Mouse (Mus musculus): ENCODE results near the gene Rftn1. TPM values are rescaled to one million over a fixed set of nuclear protein-coding genes. Genes with fewer than 3 reads are reported as not detected.

Gene Rftn1
- polyA plus RNA-seq, 1 experiment = 1.1 TPM

GRCm38 (mm10) chr17:50160904-50161805 lies 29.3 kb downstream of the Rftn1 start:
- Histone ChIP-seq H3K27ac (ENCODE audit: insufficient read depth, low read length) (no peak overlapping the region), H3K36me3 (ENCODE audit: control insufficient read depth, insufficient read depth, low read length, poor library complexity, severe bottlenecking) (no peaks in the 10 kb centered on the region), H3K9me3 (replicated peaks; ENCODE audit: control insufficient read depth, insufficient read depth, low read length, poor library complexity, severe bottlenecking) (peaks cover 6% of the 10 kb centered on the region; the same call in 1 of the 2 replicates), H3K4me1 (ENCODE audit: control insufficient read depth, insufficient read depth, low read length) (no peaks in the 10 kb centered on the region), H3K27me3 (ENCODE audit: control insufficient read depth, insufficient read depth, low read length, poor library complexity, severe bottlenecking) (no peaks in the 10 kb centered on the region), H3K9ac (ENCODE audit: low read depth, poor library complexity, severe bottlenecking) (no peak overlapping the region), H3K4me3 (ENCODE audit: low read depth, low read length) (no peak overlapping the region)
- TF ChIP-seq POLR2A (IDR thresholded peaks at IDR 0.05; ENCODE audit: insufficient read depth, low read length) (no peak), EP300 (IDR thresholded peaks at IDR 0.05; ENCODE audit: insufficient read depth, low read depth, low read length) (no peak), CTCF (IDR thresholded peaks at IDR 0.05; ENCODE audit: low read depth, low read length) (no peak)

GRCm38 (mm10) chr17:50160357-50160756 lies 30.1 kb downstream of the Rftn1 start:
- Histone ChIP-seq H3K27ac (ENCODE audit: insufficient read depth, low read length) (no peak overlapping the region), H3K9ac (ENCODE audit: low read depth, poor library complexity, severe bottlenecking) (no peak overlapping the region), H3K4me1 (ENCODE audit: control insufficient read depth, insufficient read depth, low read length) (no peaks in the 10 kb centered on the region), H3K36me3 (ENCODE audit: control insufficient read depth, insufficient read depth, low read length, poor library complexity, severe bottlenecking) (no peaks in the 10 kb centered on the region), H3K9me3 (replicated peaks; ENCODE audit: control insufficient read depth, insufficient read depth, low read length, poor library complexity, severe bottlenecking) (peaks cover 6% of the 10 kb centered on the region; the same call in 1 of the 2 replicates), H3K27me3 (ENCODE audit: control insufficient read depth, insufficient read depth, low read length, poor library complexity, severe bottlenecking) (no peaks in the 10 kb centered on the region), H3K4me3 (ENCODE audit: low read depth, low read length) (no peak overlapping the region)
- TF ChIP-seq POLR2A (IDR thresholded peaks at IDR 0.05; ENCODE audit: insufficient read depth, low read length) (no peak), EP300 (IDR thresholded peaks at IDR 0.05; ENCODE audit: insufficient read depth, low read depth, low read length) (no peak), CTCF (IDR thresholded peaks at IDR 0.05; ENCODE audit: low read depth, low read length) (no peak)

- H3K9ac ChIP-seq (ENCODE audit: low read depth, poor library complexity, severe bottlenecking) = no peak overlapping the region
- H3K27ac ChIP-seq (ENCODE audit: insufficient read depth, low read length) = no peak overlapping the region
- no peaks in the 10 kb centered on the region for H3K4me1 ChIP-seq (ENCODE audit: control insufficient read depth, insufficient read depth, low read length)
- H3K9me3 ChIP-seq (replicated peaks; ENCODE audit: control insufficient read depth, insufficient read depth, low read length, poor library complexity, severe bottlenecking) = peaks cover 2% of the 10 kb centered on the region; the same call in 1 of the 2 replicates
- H3K27me3 ChIP-seq (ENCODE audit: control insufficient read depth, insufficient read depth, low read length, poor library complexity, severe bottlenecking) = no peaks in the 10 kb centered on the region
- TF ChIP-seq CTCF (IDR thresholded peaks at IDR 0.05; ENCODE audit: low read depth, low read length) (no peak), EP300 (IDR thresholded peaks at IDR 0.05; ENCODE audit: insufficient read depth, low read depth, low read length) (no peak), POLR2A (IDR thresholded peaks at IDR 0.05; ENCODE audit: insufficient read depth, low read length) (no peak)
- H3K36me3 ChIP-seq (ENCODE audit: control insufficient read depth, insufficient read depth, low read length, poor library complexity, severe bottlenecking) = no peaks in the 10 kb centered on the region
- H3K4me3 ChIP-seq (ENCODE audit: low read depth, low read length) = no peak overlapping the region
These were observed 30.7 kb downstream of the Rftn1 start for GRCm38 (mm10) chr17:50159816-50160215.

DNA sequence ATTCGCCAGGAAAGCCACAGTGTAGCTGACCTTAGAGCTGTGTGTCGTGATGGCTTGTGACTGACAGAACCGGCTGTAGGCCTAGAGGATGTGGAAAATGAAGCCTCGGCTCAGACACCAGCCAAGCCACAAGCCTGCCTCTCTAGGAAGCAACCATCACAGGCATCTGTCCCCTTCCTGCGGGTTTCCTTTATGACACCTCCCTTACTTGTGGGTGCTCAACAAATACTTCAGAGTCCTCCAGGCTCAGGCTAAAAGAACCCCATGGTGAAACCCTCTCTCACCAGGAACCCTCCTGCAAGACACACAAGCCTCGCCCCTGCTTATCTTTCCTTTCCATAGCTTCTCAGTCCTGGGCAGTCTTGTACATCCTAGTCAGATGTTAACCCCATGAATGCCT lies 31.9 kb downstream of the Rftn1 start:
- Histone ChIP-seq H3K9me3 (replicated peaks; ENCODE audit: control insufficient read depth, insufficient read depth, low read length, poor library complexity, severe bottlenecking) (no peaks in the 10 kb centered on the region), H3K36me3 (ENCODE audit: control insufficient read depth, insufficient read depth, low read length, poor library complexity, severe bottlenecking) (no peaks in the 10 kb centered on the region), H3K27ac (ENCODE audit: insufficient read depth, low read length) (no peak overlapping the region), H3K4me1 (ENCODE audit: control insufficient read depth, insufficient read depth, low read length) (no peaks in the 10 kb centered on the region), H3K9ac (ENCODE audit: low read depth, poor library complexity, severe bottlenecking) (no peak overlapping the region), H3K4me3 (ENCODE audit: low read depth, low read length) (no peak overlapping the region), H3K27me3 (ENCODE audit: control insufficient read depth, insufficient read depth, low read length, poor library complexity, severe bottlenecking) (no peaks in the 10 kb centered on the region)
- no peak for TF ChIP-seq CTCF (IDR thresholded peaks at IDR 0.05; ENCODE audit: low read depth, low read length)
- no peak for TF ChIP-seq EP300 (IDR thresholded peaks at IDR 0.05; ENCODE audit: insufficient read depth, low read depth, low read length)
- TF ChIP-seq POLR2A (IDR thresholded peaks at IDR 0.05; ENCODE audit: insufficient read depth, low read length) = no peak

- Histone ChIP-seq H3K9ac (ENCODE audit: low read depth, poor library complexity, severe bottlenecking) (no peak overlapping the region), H3K4me1 (ENCODE audit: control insufficient read depth, insufficient read depth, low read length) (no peaks in the 10 kb centered on the region), H3K27ac (ENCODE audit: insufficient read depth, low read length) (no peak overlapping the region), H3K9me3 (replicated peaks; ENCODE audit: control insufficient read depth, insufficient read depth, low read length, poor library complexity, severe bottlenecking) (no peaks in the 10 kb centered on the region), H3K4me3 (ENCODE audit: low read depth, low read length) (no peak overlapping the region), H3K27me3 (ENCODE audit: control insufficient read depth, insufficient read depth, low read length, poor library complexity, severe bottlenecking) (no peaks in the 10 kb centered on the region), H3K36me3 (ENCODE audit: control insufficient read depth, insufficient read depth, low read length, poor library complexity, severe bottlenecking) (no peaks in the 10 kb centered on the region)
- TF ChIP-seq POLR2A (IDR thresholded peaks at IDR 0.05; ENCODE audit: insufficient read depth, low read length) (no peak), EP300 (IDR thresholded peaks at IDR 0.05; ENCODE audit: insufficient read depth, low read depth, low read length) (no peak), CTCF (IDR thresholded peaks at IDR 0.05; ENCODE audit: low read depth, low read length) (no peak)
These were observed 33.0 kb downstream of the Rftn1 start for GRCm38 (mm10) chr17:50157190-50158150.
